Mouse (Mus musculus) 416B (cell line): Measurements from ENCODE around the gene Rtl8a.
"Not testable (repeated sequence)": the region's sequence is repeated elsewhere in the genome, so short reads cannot be mapped to it uniquely, and the experiment has no call there.

Experiments used
- DNase-seq: peaks from one replicate; pipeline ENCODE4 v3.0.0; 2011; ENCODE audit warnings: low read depth

Rtl8a gene

GRCm38 (mm10) chrX:53642980-53643961 is at the start of gene Rtl8a:
TSS of gene Rtl8a (minus strand) at chrX:53643682.
- DNase-seq, result not testable (repeated sequence)

GRCm38 (mm10) chrX:53693141-53693540 is 49.7 kb upstream of the Rtl8a start:
- no peak for DNase-seq

- DNase-seq, result no peak
These were observed 48.6 kb upstream of the Rtl8a start for GRCm38 (mm10) chrX:53692065-53692464.

- DNase-seq, result not testable (repeated sequence)
These were observed 41.2 kb upstream of the Rtl8a start for GRCm38 (mm10) chrX:53684676-53685075.

GRCm38 (mm10) chrX:53682650-53683049 is 39.2 kb upstream of the Rtl8a start:
- DNase-seq, result not testable (repeated sequence)

GRCm38 (mm10) chrX:53676943-53677342 is 33.5 kb upstream of the Rtl8a start:
- not testable (repeated sequence) for DNase-seq

GRCm38 (mm10) chrX:53670696-53671095 is 27.2 kb upstream of the Rtl8a start:
- not testable (repeated sequence) for DNase-seq

GRCm38 (mm10) chrX:53670294-53670693 is 26.8 kb upstream of the Rtl8a start, which contains the start of gene Rtl8b:
TSS of gene Rtl8b (minus strand) at chrX:53670408.
- no peak for DNase-seq

GRCm38 (mm10) chrX:53669557-53670270 is 26.2 kb upstream of the Rtl8a start:
- not testable (repeated sequence) for DNase-seq

- not testable (repeated sequence) for DNase-seq
These were observed 9.4 kb upstream of the Rtl8a start for GRCm38 (mm10) chrX:53652917-53653316.

- DNase-seq, result no peak
These were observed 2.4 kb upstream of the Rtl8a start for GRCm38 (mm10) chrX:53645885-53646284.

GRCm38 (mm10) chrX:53642604-53642979 is 890 bp downstream of the Rtl8a start:
- not testable (repeated sequence) for DNase-seq

GRCm38 (mm10) chrX:53638107-53638506 is 5.4 kb downstream of the Rtl8a start:
- not testable (repeated sequence) for DNase-seq

- DNase-seq, result not testable (repeated sequence)
These were observed 32.1 kb downstream of the Rtl8a start for GRCm38 (mm10) chrX:53611395-53611794.

- DNase-seq, result peak; percentile 39
These were observed 32.9 kb downstream of the Rtl8a start for GRCm38 (mm10) chrX:53610571-53610970.

- DNase-seq, result not testable (repeated sequence)
These were observed 34.6 kb downstream of the Rtl8a start, which contains the start of gene Gm14597 for GRCm38 (mm10) chrX:53608879-53609278. TSS of gene Gm14597 (minus strand) at chrX:53608979.

GRCm38 (mm10) chrX:53608122-53608813 is 35.2 kb downstream of the Rtl8a start:
- DNase-seq, result no peak

GRCm38 (mm10) chrX:53607242-53608121 is 36.0 kb downstream of the Rtl8a start, which contains the start of gene Rtl8c:
TSS of gene Rtl8c (plus strand) at chrX:53608032.
- DNase-seq, result no peak

GRCm38 (mm10) chrX:53606176-53606575 is 37.3 kb downstream of the Rtl8a start:
- DNase-seq, result not testable (repeated sequence)

GRCm38 (mm10) chrX:53599993-53600392 is 43.5 kb downstream of the Rtl8a start:
- DNase-seq, result not testable (repeated sequence)
